Mouse (Mus musculus) hindbrain, postnatal 0 days (tissue): ENCODE results near the gene Sspn. TPM values are rescaled to one million over a fixed set of nuclear protein-coding genes. Genes with fewer than 3 reads are reported as not detected.

Source experiments
- ATAC-seq: fragments of 200-750 bp; cut with Nextera tagmentation; 2 replicates; pipeline ENCODE4 v1.8.0; 2017; ENCODE audit warnings: mild to moderate bottlenecking, moderate TSS enrichment, moderate library complexity
- DNase-seq: peaks from one replicate; pipeline ENCODE4 v3.0.0-alpha.2; 2015; ENCODE audit warnings: low spot score
- H3K27ac ChIP-seq: fragments of 300-500 bp; sonication (generic); 2 replicates; pipeline ENCODE4 v1.5.1; 2014; ENCODE audit warnings: mild to moderate bottlenecking
- H3K27me3 ChIP-seq: fragments of 300-500 bp; sonication (generic); 2 replicates; pipeline ENCODE4 v1.6.1; 2014; ENCODE audit warnings: low read length, mixed read lengths; ENCODE audit not compliant: insufficient read depth
- H3K36me3 ChIP-seq: fragments of 300-500 bp; sonication (generic); 2 replicates; pipeline ENCODE4 v1.6.1; 2014; ENCODE audit warnings: low read length, mixed read lengths; ENCODE audit not compliant: insufficient read depth
- H3K4me1 ChIP-seq: fragments of 300-500 bp; sonication (generic); 2 replicates; pipeline ENCODE4 v1.6.1; 2014; ENCODE audit warnings: antibody characterized with exemption, low read length, mixed read lengths; ENCODE audit not compliant: insufficient read depth
- H3K4me2 ChIP-seq: fragments of 300-500 bp; sonication (generic); 2 replicates; pipeline ENCODE4 v1.6.1; 2014; ENCODE audit warnings: low read depth, mild to moderate bottlenecking, low read length, moderate library complexity, mixed read lengths
- H3K4me3 ChIP-seq: fragments of 300-500 bp; sonication (generic); 2 replicates; pipeline ENCODE4 v1.5.1; 2014; ENCODE audit warnings: low read length
- H3K9ac ChIP-seq: fragments of 300-500 bp; sonication (generic); replicated peaks from 2 replicates; pipeline ENCODE4 v1.6.1; 2014; ENCODE audit warnings: mild to moderate bottlenecking, low read length, moderate library complexity, mixed read lengths
- H3K9me3 ChIP-seq: fragments of 300-500 bp; sonication (generic); 2 replicates; pipeline ENCODE4 v1.6.1; 2016; ENCODE audit warnings: low read length, mixed read lengths
- CTCF ChIP-seq: IDR thresholded peaks from 2 replicates; pipeline ENCODE4 v1.5.1; 2016; ENCODE audit warnings: antibody characterized with exemption, control low read depth, low read depth
- WGBS: fragments of 180-500 bp; shearing (Covaris S2); extraction: QIAGEN DNeasy Blood & Tissue Kit; methylation state at CpG from one replicate; pipeline ENCODE4 v1.1.7; 2014; 5-methylcytosine and 5-hydroxymethylcytosine counted together
- polyA plus RNA-seq: library from polyadenylated mRNA; unstranded; fragments of >200 nt; fragmentation: Nextera tagmentation; extraction: Ambion mirVana; gene quantifications from 2 replicates; pipeline ENCODE4 v1.2.1, GENCODE M21; 2015
- total RNA-seq: library from RNA; depleted of rRNA; stranded (reverse); fragments of >200 nt; gene quantifications from 2 replicates; pipeline ENCODE4 v1.2.3, GENCODE M21; 2014

Gene Sspn
- total and polyA plus RNA-seq, 2 experiments from 2014 or later: 6.0 to 6.2 TPM

GRCm38 (mm10) chr6:145945700-145946344, 14.4 kb downstream of the Sspn start:
- H3K27ac ChIP-seq: no peak overlapping the region
- DNase-seq: no peak
- no peaks in the 10 kb centered on the region for H3K4me1 ChIP-seq
- no peak for TF ChIP-seq CTCF
- H3K9ac ChIP-seq: no peak overlapping the region
- no peak overlapping the region for H3K4me3 ChIP-seq
- WGBS: 87% methylated on average over 11 of the region's 11 CpGs
- no peak overlapping the region for H3K4me2 ChIP-seq
- no peaks in the 10 kb centered on the region for H3K27me3 ChIP-seq
- H3K9me3 ChIP-seq: no peaks in the 10 kb centered on the region
- ATAC-seq: no peak
- no peaks in the 10 kb centered on the region for H3K36me3 ChIP-seq

- Histone ChIP-seq H3K4me2 (no peak overlapping the region), H3K4me3 (no peak overlapping the region), H3K9me3 (no peaks in the 10 kb centered on the region), H3K4me1 (no peaks in the 10 kb centered on the region), H3K9ac (no peak overlapping the region), H3K27ac (no peak overlapping the region), H3K27me3 (no peaks in the 10 kb centered on the region), H3K36me3 (no peaks in the 10 kb centered on the region)
- no peak for TF ChIP-seq CTCF
- whole genome bisulfite sequencing: 50% methylated on average over 4 of the region's 4 CpGs
- ATAC-seq (no peak), DNase-seq (no peak)
Observed at GRCm38 (mm10) chr6:145949049-145949448, 17.6 kb downstream of the Sspn start.

GRCm38 (mm10) chr6:145950626-145951025, 19.2 kb downstream of the Sspn start:
- Histone ChIP-seq H3K9ac (no peak overlapping the region), H3K27me3 (no peaks in the 10 kb centered on the region), H3K27ac (no peak overlapping the region), H3K4me1 (no peaks in the 10 kb centered on the region), H3K4me2 (no peak overlapping the region), H3K36me3 (no peaks in the 10 kb centered on the region), H3K9me3 (no peaks in the 10 kb centered on the region), H3K4me3 (no peak overlapping the region)
- DNase-seq: no peak
- 89% methylated on average over 5 of the region's 5 CpGs for WGBS
- no peak for ATAC-seq
- TF ChIP-seq CTCF: no peak

- DNase-seq (no peak), ATAC-seq (no peak)
- Histone ChIP-seq H3K9me3 (no peaks in the 10 kb centered on the region), H3K4me2 (no peak overlapping the region), H3K9ac (no peak overlapping the region), H3K36me3 (no peaks in the 10 kb centered on the region), H3K4me3 (no peak overlapping the region), H3K27ac (no peak overlapping the region), H3K4me1 (no peaks in the 10 kb centered on the region), H3K27me3 (no peaks in the 10 kb centered on the region)
- 51% methylated on average over 3 of the region's 3 CpGs for WGBS
- TF ChIP-seq CTCF: no peak
Observed at GRCm38 (mm10) chr6:145952594-145952993, 21.2 kb downstream of the Sspn start.

GRCm38 (mm10) chr6:145953121-145953896, 21.9 kb downstream of the Sspn start:
- no peaks in the 10 kb centered on the region for H3K9me3 ChIP-seq
- WGBS: 68% methylated on average over 13 of the region's 13 CpGs
- DNase-seq (no peak), ATAC-seq (no peak)
- no peaks in the 10 kb centered on the region for H3K36me3 ChIP-seq
- H3K9ac ChIP-seq: no peak overlapping the region
- no peaks in the 10 kb centered on the region; the same call in 1 of the 2 replicates for H3K4me1 ChIP-seq
- H3K4me3 ChIP-seq: no peak overlapping the region
- no peak overlapping the region for H3K4me2 ChIP-seq
- no peak for TF ChIP-seq CTCF
- no peaks in the 10 kb centered on the region for H3K27me3 ChIP-seq
- no peak overlapping the region for H3K27ac ChIP-seq

- Histone ChIP-seq H3K27me3 (no peaks in the 10 kb centered on the region), H3K4me1 (no peaks in the 10 kb centered on the region; the same call in 1 of the 2 replicates), H3K36me3 (no peaks in the 10 kb centered on the region), H3K4me3 (no peak overlapping the region), H3K9me3 (no peaks in the 10 kb centered on the region), H3K9ac (no peak overlapping the region), H3K27ac (no peak overlapping the region), H3K4me2 (no peak overlapping the region)
- 0 out of 2 replicates have a peak, but pooled peaks have one; percentile 29 for ATAC-seq
- no peak for DNase-seq
- TF ChIP-seq CTCF: no peak
- WGBS: 77% methylated on average over 6 of the region's 6 CpGs
Observed at GRCm38 (mm10) chr6:145957427-145957965, 26.1 kb downstream of the Sspn start.

- DNase-seq (no peak), ATAC-seq (no peak)
- Histone ChIP-seq H3K4me1 (no peaks in the 10 kb centered on the region; the same call in 1 of the 2 replicates), H3K9me3 (no peaks in the 10 kb centered on the region), H3K27ac (no peak overlapping the region), H3K27me3 (no peaks in the 10 kb centered on the region), H3K9ac (no peak overlapping the region), H3K36me3 (no peaks in the 10 kb centered on the region), H3K4me2 (no peak overlapping the region), H3K4me3 (no peak overlapping the region)
- WGBS: 46% methylated on average over 5 of the region's 5 CpGs
- no peak for TF ChIP-seq CTCF
Observed at GRCm38 (mm10) chr6:145958070-145958469, 26.6 kb downstream of the Sspn start.
